Comparison of ENCODE assay signal across 9 mouse cellular contexts in genomic region chr15:98002991-98003821, GRCm38 (mm10). TPM values are rescaled to one million over a fixed set of nuclear protein-coding genes. Genes with fewer than 3 reads are reported as not detected.
DNase-seq lines count a peak whose midpoint lies in the region; ATAC-seq lines count a peak whose summit lies in the region.
"Had no signal": no experiment of that assay in that cellular context is flagged by ENCODE, and none has a peak within 500 bp of the region (broad histone marks: within the 10 kb centered on the region; RNA-seq: fewer than 3 reads in every experiment).

No protein-coding gene starts in this region.

- H3K4me3 ChIP-seq in megakaryocyte, embryonic 14.5 days (replicated peaks) = peak overlapping the region; percentile 44
- H3K4me3 ChIP-seq in forebrain, embryonic 12.5 days (replicated peaks) = peak overlapping the region; percentile 52
- peak overlapping the region; percentile 70 for H3K4me3 ChIP-seq in limb, embryonic 10.5 days
- peak overlapping the region; percentile 43 for H3K4me3 ChIP-seq in neural tube, embryonic 13.5 days
- H3K4me3 ChIP-seq: liver, embryonic 15.5 days had no signal

- DNase-seq in limb, embryonic 10.5 days (ENCODE audit: low spot score) = peak; percentile 82
- DNase-seq in layer of hippocampus, adult 11-12 months (ENCODE audit: low spot score) = no peak
- DNase-seq in gastrocnemius, postnatal 25 days = no peak
- DNase-seq in ovary, postnatal 36 days (ENCODE audit: low spot score) = no peak

- H3K9me3 ChIP-seq in megakaryocyte, embryonic 14.5 days = peaks cover 11% of the 10 kb centered on the region; the same call in 1 of the 2 replicates
- H3K9me3 ChIP-seq in forebrain, embryonic 12.5 days = no peaks in the 10 kb centered on the region
- H3K9me3 ChIP-seq in limb, embryonic 10.5 days (replicated peaks) = no peaks in the 10 kb centered on the region
- no peaks in the 10 kb centered on the region for H3K9me3 ChIP-seq in neural tube, embryonic 13.5 days
- H3K9me3 ChIP-seq: liver, embryonic 15.5 days had no signal

- H3K27me3 ChIP-seq in megakaryocyte, embryonic 14.5 days (replicated peaks) = peaks cover 97% of the 10 kb centered on the region
- peaks cover 34% of the 10 kb centered on the region for H3K27me3 ChIP-seq in forebrain, embryonic 12.5 days
- H3K27me3 ChIP-seq in limb, embryonic 10.5 days (ENCODE audit: low read depth, poor library complexity, severe bottlenecking) = peaks cover 88% of the 10 kb centered on the region
- H3K27me3 ChIP-seq in neural tube, embryonic 13.5 days = peaks cover 58% of the 10 kb centered on the region

- no peak for ATAC-seq in megakaryocyte, adult 5-6 weeks (ENCODE audit: poor library complexity, severe bottlenecking)
- ATAC-seq in forebrain, embryonic 12.5 days (ENCODE audit: low FRiP score) = no peak
- ATAC-seq in neural tube, embryonic 13.5 days (ENCODE audit: low read depth) = no peak

- H3K4me2 ChIP-seq in forebrain, embryonic 12.5 days = peak overlapping the region; percentile 88
- H3K4me2 ChIP-seq in neural tube, embryonic 13.5 days = peak overlapping the region; percentile 84
- H3K4me2 ChIP-seq: liver, embryonic 15.5 days had no signal

- no peaks in the 10 kb centered on the region for H3K36me3 ChIP-seq in megakaryocyte, embryonic 14.5 days (replicated peaks; ENCODE audit: low read length)
- peaks cover 6% of the 10 kb centered on the region for H3K36me3 ChIP-seq in forebrain, embryonic 12.5 days (replicated peaks)
- H3K36me3 ChIP-seq in limb, embryonic 10.5 days = peaks cover 23% of the 10 kb centered on the region
- no peaks in the 10 kb centered on the region for H3K36me3 ChIP-seq in neural tube, embryonic 13.5 days
- H3K36me3 ChIP-seq: liver, embryonic 15.5 days had no signal

- WGBS in forebrain, embryonic 12.5 days = under 1% methylated on average over 42 of the region's 42 CpGs
- WGBS in limb, embryonic 10.5 days = under 1% methylated on average over 42 of the region's 42 CpGs
- under 1% methylated on average over 42 of the region's 42 CpGs for WGBS in neural tube, embryonic 13.5 days

- H3K27ac ChIP-seq in forebrain, embryonic 12.5 days = peak overlapping the region; percentile 92
- H3K27ac ChIP-seq in limb, embryonic 10.5 days = peak overlapping the region; percentile 88
- peak overlapping the region; percentile 87 for H3K27ac ChIP-seq in neural tube, embryonic 13.5 days (replicated peaks)
- H3K27ac ChIP-seq: liver, embryonic 15.5 days had no signal

- peak overlapping the region; percentile 76 for H3K9ac ChIP-seq in forebrain, embryonic 12.5 days
- H3K9ac ChIP-seq in neural tube, embryonic 13.5 days = peak overlapping the region; percentile 68
- H3K9ac ChIP-seq: liver, embryonic 15.5 days had no signal

- H3K4me1 ChIP-seq in megakaryocyte, embryonic 14.5 days = peaks cover 60% of the 10 kb centered on the region
- H3K4me1 ChIP-seq in forebrain, embryonic 12.5 days = peaks cover 61% of the 10 kb centered on the region
- H3K4me1 ChIP-seq in limb, embryonic 10.5 days = peaks cover 66% of the 10 kb centered on the region
- peaks cover 72% of the 10 kb centered on the region for H3K4me1 ChIP-seq in neural tube, embryonic 13.5 days (replicated peaks)

RNA-seq across cellular contexts. Expression of gene Col2a1, which starts 1.3 kb away (rescaled TPM):
- polyA plus RNA-seq in megakaryocyte, embryonic 14.5 days (2012; ENCODE audit: insufficient read depth, low replicate concordance) = 0.27 TPM in 1 of 2 replicates, not detected in the other
- not detected in 2 replicates for total RNA-seq in megakaryocyte, adult 5-6 weeks (2015)
- not detected in 2 replicates for total RNA-seq in megakaryocyte, adult 5-6 weeks (2017)
- 112 and 122 TPM in 2 replicates for polyA plus RNA-seq in forebrain, embryonic 12.5 days (2016; fragmentation: Nextera tagmentation; extraction: Ambion mirVana)
- polyA plus RNA-seq in limb, embryonic 10.5 days (2016; fragmentation: Nextera tagmentation; extraction: Ambion mirVana) = 72.8 and 186 TPM in 2 replicates
- polyA plus RNA-seq in neural tube, embryonic 13.5 days (2015; fragmentation: Nextera tagmentation; extraction: Ambion mirVana) = 67.1 and 89.2 TPM in 2 replicates
- 1 to 10 TPM; 1.9 to 6.3 TPM for total RNA-seq in gastrocnemius, postnatal 25 days (2021)

RNA-seq across cellular contexts. Expression of gene Tmem106c, which starts 39.2 kb away (rescaled TPM):
- 6.8 and 24.2 TPM in 2 replicates for polyA plus RNA-seq in megakaryocyte, embryonic 14.5 days (2012; ENCODE audit: insufficient read depth, low replicate concordance)
- total RNA-seq in megakaryocyte, adult 5-6 weeks (2015) = 12.4 and 18.5 TPM in 2 replicates
- total RNA-seq in megakaryocyte, adult 5-6 weeks (2017) = 13.5 and 14.1 TPM in 2 replicates
- polyA plus RNA-seq in forebrain, embryonic 12.5 days (2016; fragmentation: Nextera tagmentation; extraction: Ambion mirVana) = 41.5 and 44.9 TPM in 2 replicates
- 29.8 and 34.9 TPM in 2 replicates for polyA plus RNA-seq in limb, embryonic 10.5 days (2016; fragmentation: Nextera tagmentation; extraction: Ambion mirVana)
- 45.0 and 49.3 TPM in 2 replicates for polyA plus RNA-seq in neural tube, embryonic 13.5 days (2015; fragmentation: Nextera tagmentation; extraction: Ambion mirVana)
- total RNA-seq in gastrocnemius, postnatal 25 days (2021) = 1 to 10 TPM; 4.8 to 7.1 TPM

Comparison
In these comparisons a context has a peak if more than half of its experiments do, and no peak if none do; other contexts are left out.
1. RNA of gene Col2a1, which starts 1.3 kb away (polyA plus RNA-seq): 72.8 to 186 TPM in limb, embryonic 10.5 days, 112 to 122 TPM in forebrain, embryonic 12.5 days and 67.1 to 89.2 TPM in neural tube, embryonic 13.5 days; 0.27 TPM in megakaryocyte, embryonic 14.5 days; every median in the first group is over 10 times any median in the second.
2. Peak in every context shown above with its lines, with median percentiles within 50 percentile points of each other: H3K4me3 ChIP-seq and H3K27ac ChIP-seq.